Mouse (Mus musculus): ENCODE measurements around the gene Rock2. TPM values are rescaled to one million over a fixed set of nuclear protein-coding genes. Genes with fewer than 3 reads are reported as not detected.

Rock2 gene
- polyA plus RNA-seq (2015; fragmentation: Nextera tagmentation; extraction: Ambion mirVana): 18.9 and 23.7 TPM in 2 replicates

DNA sequence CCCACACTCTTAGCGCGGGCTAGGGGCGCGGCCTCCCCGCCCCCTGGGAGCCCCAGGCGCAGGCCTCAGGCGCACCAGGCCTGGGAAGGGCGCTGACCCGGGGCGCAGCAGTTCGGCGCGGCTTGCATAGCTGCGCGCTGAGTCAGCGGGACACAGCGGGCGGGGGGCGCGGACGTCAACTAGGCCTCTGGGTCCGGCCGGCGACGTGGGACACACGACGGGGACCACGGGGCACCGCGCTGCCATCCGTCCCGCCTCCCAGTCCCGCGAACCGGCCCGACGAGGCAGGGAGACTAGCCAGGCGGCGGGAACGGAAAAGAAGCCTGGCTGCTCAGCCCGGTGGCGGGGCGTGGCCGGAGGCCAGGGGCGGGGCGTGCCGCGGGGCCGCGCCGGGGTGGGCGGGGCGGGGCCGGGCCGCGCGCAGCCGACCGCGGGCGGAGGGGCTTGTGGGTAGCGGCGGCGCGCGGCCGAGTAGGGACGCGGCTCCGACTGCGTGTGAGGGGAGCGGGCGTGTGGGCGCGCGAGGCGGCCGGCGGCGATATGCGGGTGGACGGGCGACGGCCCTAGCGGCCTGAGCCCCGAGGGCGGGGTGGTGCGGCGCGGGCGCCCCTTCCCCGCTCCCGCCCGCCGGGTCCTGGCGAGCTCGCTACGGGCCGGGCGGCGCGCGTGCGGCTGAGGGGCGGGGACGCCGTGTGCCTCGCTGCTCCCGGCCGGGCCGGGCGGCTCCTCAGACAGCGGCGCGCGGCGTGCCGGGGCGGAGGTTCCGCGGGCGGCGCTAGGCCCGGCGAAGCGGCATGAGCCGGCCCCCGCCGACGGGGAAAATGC, at the start of gene Rock2:
Gene Rock2 (plus strand): TSS at position 500 of the 825 bp plus-strand sequence.

DNA sequence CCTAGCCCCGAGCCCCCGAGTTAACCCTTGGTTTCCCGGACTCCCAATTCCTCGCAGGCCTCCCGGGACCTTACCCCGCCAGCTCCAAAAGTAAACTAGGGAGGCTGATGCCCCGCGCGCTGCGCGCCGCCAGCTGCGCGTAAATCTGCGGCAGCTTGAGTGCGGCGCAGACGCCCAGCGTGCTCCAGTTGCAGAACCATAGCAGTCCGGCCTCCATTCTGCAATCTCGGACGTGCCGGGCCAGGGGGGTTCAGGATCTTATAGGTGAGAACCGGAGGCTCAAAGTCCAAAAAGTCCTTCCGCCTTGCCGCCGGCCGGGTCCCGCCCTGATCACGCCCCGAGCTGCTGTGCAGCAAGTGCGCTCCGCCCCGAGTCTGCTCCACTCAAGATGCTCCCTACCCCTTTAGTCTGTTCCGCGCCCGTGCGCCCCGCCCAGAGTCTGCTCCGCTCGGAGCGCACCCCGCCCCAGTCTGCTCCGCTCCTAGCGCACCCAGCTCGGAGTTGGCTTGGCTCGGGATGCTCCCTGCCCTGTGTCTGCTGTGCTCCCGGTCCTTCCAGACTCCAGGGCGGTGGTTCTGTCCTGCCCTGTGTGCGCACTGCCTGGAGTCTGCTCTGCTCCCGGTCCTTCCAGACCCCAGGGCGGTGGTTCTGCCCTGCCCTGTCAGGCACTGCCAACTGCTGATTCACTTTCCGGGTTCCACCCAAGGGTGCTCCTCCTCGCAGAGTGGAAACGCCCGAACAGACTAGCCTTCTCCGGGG, 105.2 kb downstream of the Rock2 start, which contains the start of gene Pqlc3:
Gene Pqlc3 (minus strand): TSS at position 670 of the 759 bp plus-strand sequence.

GRCm38 (mm10) chr12:17011100-17011870, 116.6 kb downstream of the Rock2 start, which contains the start of gene 2410004P03Rik:
TSS of gene 2410004P03Rik (minus strand) at chr12:17011727.

Other genes with a start within 250 kb of the Rock2 start
- not detected in 2 replicates for gene Ntsr2, start 241.5 kb upstream of the Rock2 start, polyA plus RNA-seq (2015; fragmentation: Nextera tagmentation; extraction: Ambion mirVana)
- gene Greb1, start 94.0 kb upstream of the Rock2 start, polyA plus RNA-seq (2015; fragmentation: Nextera tagmentation; extraction: Ambion mirVana): 3.2 and 11.4 TPM in 2 replicates
- 21.0 and 31.6 TPM in 2 replicates for gene E2f6, start 83.9 kb upstream of the Rock2 start, polyA plus RNA-seq (2015; fragmentation: Nextera tagmentation; extraction: Ambion mirVana)
- 6.8 and 9.8 TPM in 2 replicates for gene Pqlc3, start 105.5 kb downstream of the Rock2 start, polyA plus RNA-seq (2015; fragmentation: Nextera tagmentation; extraction: Ambion mirVana)
- 0.08 and 0.25 TPM in 2 replicates for gene 2410004P03Rik, start 116.8 kb downstream of the Rock2 start, polyA plus RNA-seq (2015; fragmentation: Nextera tagmentation; extraction: Ambion mirVana)

Measured in adrenal gland, postnatal 0 days (tissue).